Mouse (Mus musculus) CD4-positive, CD25-positive, alpha-beta regulatory T cell, adult 2 months (primary cell): Measurements from ENCODE around the gene Pip4k2b.

Experiments used
- DNase-seq: peaks from one replicate; pipeline ENCODE4 v3.0.0-alpha.2; 2012; ENCODE audit warnings: low read depth, low spot score

Pip4k2b gene

GRCm38 (mm10) chr11:97695712-97696401 lies 48.6 kb downstream of the Pip4k2b start:
- DNase-seq: no peak

- no peak for DNase-seq
Observed at GRCm38 (mm10) chr11:97694921-97695711, 49.4 kb downstream of the Pip4k2b start.

- no peak for DNase-seq
Observed at GRCm38 (mm10) chr11:97694435-97694834, 50.1 kb downstream of the Pip4k2b start.

- peak; percentile 71 for DNase-seq
Observed at GRCm38 (mm10) chr11:97689861-97690260, 54.6 kb downstream of the Pip4k2b start.

- DNase-seq: no peak
Observed at GRCm38 (mm10) chr11:97687061-97687460, 57.4 kb downstream of the Pip4k2b start.

GRCm38 (mm10) chr11:97686322-97686908 lies 58.1 kb downstream of the Pip4k2b start:
- DNase-seq: no peak

GRCm38 (mm10) chr11:97685613-97686321 lies 58.7 kb downstream of the Pip4k2b start, which contains the start of gene Cisd3:
Gene Cisd3 (plus strand): TSS chr11:97685826.
- DNase-seq: peak; percentile 89

- DNase-seq: no peak
Observed at GRCm38 (mm10) chr11:97684766-97685165, 59.7 kb downstream of the Pip4k2b start.

- DNase-seq: peak; percentile 87
Observed at GRCm38 (mm10) chr11:97684063-97684680, 60.3 kb downstream of the Pip4k2b start.

GRCm38 (mm10) chr11:97682504-97683055 lies 61.9 kb downstream of the Pip4k2b start:
- no peak for DNase-seq

GRCm38 (mm10) chr11:97680430-97680829 lies 64.1 kb downstream of the Pip4k2b start:
- DNase-seq: no peak

GRCm38 (mm10) chr11:97678301-97678700 lies 66.2 kb downstream of the Pip4k2b start:
- DNase-seq: no peak

GRCm38 (mm10) chr11:97677842-97678241 lies 66.7 kb downstream of the Pip4k2b start:
- DNase-seq: no peak

GRCm38 (mm10) chr11:97677381-97677780 lies 67.1 kb downstream of the Pip4k2b start:
- DNase-seq: no peak

- no peak for DNase-seq
Observed at GRCm38 (mm10) chr11:97676050-97676754, 68.3 kb downstream of the Pip4k2b start.

GRCm38 (mm10) chr11:97673148-97673547 lies 71.4 kb downstream of the Pip4k2b start:
- no peak for DNase-seq

- no peak for DNase-seq
Observed at GRCm38 (mm10) chr11:97671177-97671527, 73.4 kb downstream of the Pip4k2b start.

- no peak for DNase-seq
Observed at GRCm38 (mm10) chr11:97670234-97671176, 74.0 kb downstream of the Pip4k2b start.

GRCm38 (mm10) chr11:97669829-97670228 lies 74.7 kb downstream of the Pip4k2b start:
- DNase-seq: no peak
